Mouse (Mus musculus): Measurements from ENCODE around the gene Gtpbp6. TPM values are rescaled to one million over a fixed set of nuclear protein-coding genes. Genes with fewer than 3 reads are reported as not detected.
"Not testable (repeated sequence)": the region's sequence is repeated elsewhere in the genome, so short reads cannot be mapped to it uniquely, and the experiment has no call there.

Gtpbp6 gene
- polyA plus RNA-seq, 1 experiment from 2014 or later, result 35.3 TPM

GRCm38 (mm10) chr5:110094030-110094846 is 13.8 kb downstream of the Gtpbp6 start, which contains the start of gene Gm35315:
Gm35315 (minus strand) TSS chr5:110094420.
- Histone ChIP-seq H3K9me3 (replicated peaks) (no peaks in the 10 kb centered on the region), H3K27me3 (ENCODE audit: low read depth, poor library complexity, severe bottlenecking) (no peaks in the 10 kb centered on the region), H3K4me1 (peaks cover 10% of the 10 kb centered on the region), H3K27ac (peak within 1 kb of the TSS; percentile 89), H3K4me3 (peak within 1 kb of the TSS; percentile 66), H3K36me3 (no peaks in the 10 kb centered on the region)
- WGBS, result 2% methylated on average over 25 of the region's 25 CpGs
- peak; percentile 82 for DNase-seq (ENCODE audit: low spot score)

- no peak overlapping the region for H3K4me3 ChIP-seq
- H3K36me3 ChIP-seq, result no peaks in the 10 kb centered on the region
- no peaks in the 10 kb centered on the region for H3K27me3 ChIP-seq (ENCODE audit: low read depth, poor library complexity, severe bottlenecking)
- no peak for DNase-seq (ENCODE audit: low spot score)
- no peak overlapping the region for H3K27ac ChIP-seq
- H3K9me3 ChIP-seq (replicated peaks), result no peaks in the 10 kb centered on the region
- WGBS, result 79% methylated on average over 2 of the region's 2 CpGs
- peaks cover 7% of the 10 kb centered on the region for H3K4me1 ChIP-seq
Observed at GRCm38 (mm10) chr5:110091546-110091945, 16.5 kb downstream of the Gtpbp6 start.

- H3K9me3 ChIP-seq (replicated peaks), result no peaks in the 10 kb centered on the region
- no peaks in the 10 kb centered on the region for H3K36me3 ChIP-seq
- H3K4me3 ChIP-seq, result no peak overlapping the region
- WGBS, result 25% methylated on average over 14 of the region's 14 CpGs
- no peaks in the 10 kb centered on the region for H3K27me3 ChIP-seq (ENCODE audit: low read depth, poor library complexity, severe bottlenecking)
- no peaks in the 10 kb centered on the region for H3K4me1 ChIP-seq
- no peak overlapping the region for H3K27ac ChIP-seq
- no peak for DNase-seq (ENCODE audit: low spot score)
Observed at GRCm38 (mm10) chr5:110086161-110086866, 21.7 kb downstream of the Gtpbp6 start.

GRCm38 (mm10) chr5:110082961-110083360 is 25.0 kb downstream of the Gtpbp6 start:
- H3K36me3 ChIP-seq, result peaks cover 13% of the 10 kb centered on the region
- DNase-seq (ENCODE audit: low spot score), result no peak
- WGBS, result 83% methylated on average over 4 of the region's 4 CpGs
- no peak overlapping the region for H3K27ac ChIP-seq
- peaks cover 10% of the 10 kb centered on the region; the same call in 1 of the 2 replicates for H3K9me3 ChIP-seq (replicated peaks)
- H3K4me1 ChIP-seq, result no peaks in the 10 kb centered on the region
- H3K27me3 ChIP-seq (ENCODE audit: low read depth, poor library complexity, severe bottlenecking), result no peaks in the 10 kb centered on the region
- H3K4me3 ChIP-seq, result no peak overlapping the region

GRCm38 (mm10) chr5:110072413-110072812 is 35.6 kb downstream of the Gtpbp6 start, which contains the start of gene Gm17655:
Gm17655 (minus strand) TSS chr5:110072513.
- not testable (repeated sequence) for DNase-seq (ENCODE audit: low spot score); H3K27me3 ChIP-seq (ENCODE audit: low read depth, poor library complexity, severe bottlenecking); H3K36me3 ChIP-seq; H3K9me3 ChIP-seq (replicated peaks); H3K27ac ChIP-seq; H3K4me1 ChIP-seq; H3K4me3 ChIP-seq
- 90% methylated on average over 2 of the region's 2 CpGs for WGBS

GRCm38 (mm10) chr5:110057637-110058408 is 50.2 kb downstream of the Gtpbp6 start:
- no peaks in the 10 kb centered on the region for H3K9me3 ChIP-seq (replicated peaks)
- no peaks in the 10 kb centered on the region for H3K4me1 ChIP-seq
- no peaks in the 10 kb centered on the region for H3K36me3 ChIP-seq
- peak; percentile 73 for DNase-seq (ENCODE audit: low spot score)
- H3K27me3 ChIP-seq (ENCODE audit: low read depth, poor library complexity, severe bottlenecking), result no peaks in the 10 kb centered on the region
- peak overlapping the region; percentile 77 for H3K27ac ChIP-seq
- H3K4me3 ChIP-seq, result peak overlapping the region; percentile 64
- 1% methylated on average over 19 of the region's 19 CpGs for WGBS

Other genes starting within 250 kb of the Gtpbp6 start
- gene Gm15446, start 184.8 kb downstream of the Gtpbp6 start, polyA plus RNA-seq (2016; fragmentation: Nextera tagmentation; extraction: Ambion mirVana), result 0.79 and 0.97 TPM in 2 replicates
- gene Zfp932, start 111.7 kb downstream of the Gtpbp6 start, polyA plus RNA-seq (2016; fragmentation: Nextera tagmentation; extraction: Ambion mirVana), result 20.9 and 24.6 TPM in 2 replicates
- gene Gm17655, start 35.7 kb downstream of the Gtpbp6 start, polyA plus RNA-seq (2016; fragmentation: Nextera tagmentation; extraction: Ambion mirVana), result 5.6 and 7.0 TPM in 2 replicates
- 1.9 and 2.0 TPM in 2 replicates for gene Gm35315, start 13.8 kb downstream of the Gtpbp6 start, polyA plus RNA-seq (2016; fragmentation: Nextera tagmentation; extraction: Ambion mirVana)
- 1.8 and 2.1 TPM in 2 replicates for gene Plcxd1, start 8.2 kb downstream of the Gtpbp6 start, polyA plus RNA-seq (2016; fragmentation: Nextera tagmentation; extraction: Ambion mirVana)
- 4.4 and 5.2 TPM in 2 replicates for gene Zfp605, start 1.9 kb upstream of the Gtpbp6 start, polyA plus RNA-seq (2016; fragmentation: Nextera tagmentation; extraction: Ambion mirVana)
- gene Chfr, start 27.6 kb upstream of the Gtpbp6 start, polyA plus RNA-seq (2016; fragmentation: Nextera tagmentation; extraction: Ambion mirVana), result 30.4 and 31.4 TPM in 2 replicates
- 17.5 and 23.1 TPM in 2 replicates for gene Golga3, start 68.5 kb upstream of the Gtpbp6 start, polyA plus RNA-seq (2016; fragmentation: Nextera tagmentation; extraction: Ambion mirVana)
- 32.9 and 38.7 TPM in 2 replicates for gene Ankle2, start 122.8 kb upstream of the Gtpbp6 start, polyA plus RNA-seq (2016; fragmentation: Nextera tagmentation; extraction: Ambion mirVana)
- 103 and 105 TPM in 2 replicates for gene Pgam5, start 161.7 kb upstream of the Gtpbp6 start, polyA plus RNA-seq (2016; fragmentation: Nextera tagmentation; extraction: Ambion mirVana)
- gene Pxmp2, start 178.0 kb upstream of the Gtpbp6 start, polyA plus RNA-seq (2016; fragmentation: Nextera tagmentation; extraction: Ambion mirVana), result 9.2 and 10.0 TPM in 2 replicates
- gene Pole, start 178.1 kb upstream of the Gtpbp6 start, polyA plus RNA-seq (2016; fragmentation: Nextera tagmentation; extraction: Ambion mirVana), result 56.1 and 56.5 TPM in 2 replicates
- gene P2rx2, start 235.0 kb upstream of the Gtpbp6 start, polyA plus RNA-seq (2016; fragmentation: Nextera tagmentation; extraction: Ambion mirVana), result 0.39 and 0.66 TPM in 2 replicates
- gene Lrcol1, start 236.5 kb upstream of the Gtpbp6 start, polyA plus RNA-seq (2016; fragmentation: Nextera tagmentation; extraction: Ambion mirVana), result not detected in 2 replicates

All from limb, embryonic 10.5 days (tissue).